Mouse (Mus musculus) spleen, postnatal 0 days (tissue): ENCODE results near the gene Myo10. TPM values are rescaled to one million over a fixed set of nuclear protein-coding genes. Genes with fewer than 3 reads are reported as not detected.

Source experiments
- polyA plus RNA-seq: library from polyadenylated mRNA; unstranded; fragments of >200 nt; fragmentation: Nextera tagmentation; extraction: Ambion mirVana; gene quantifications from 2 replicates; pipeline ENCODE4 v1.2.1, GENCODE M21; 2015

Myo10 gene
- polyA plus RNA-seq: 6.7 and 8.8 TPM in 2 replicates

DNA sequence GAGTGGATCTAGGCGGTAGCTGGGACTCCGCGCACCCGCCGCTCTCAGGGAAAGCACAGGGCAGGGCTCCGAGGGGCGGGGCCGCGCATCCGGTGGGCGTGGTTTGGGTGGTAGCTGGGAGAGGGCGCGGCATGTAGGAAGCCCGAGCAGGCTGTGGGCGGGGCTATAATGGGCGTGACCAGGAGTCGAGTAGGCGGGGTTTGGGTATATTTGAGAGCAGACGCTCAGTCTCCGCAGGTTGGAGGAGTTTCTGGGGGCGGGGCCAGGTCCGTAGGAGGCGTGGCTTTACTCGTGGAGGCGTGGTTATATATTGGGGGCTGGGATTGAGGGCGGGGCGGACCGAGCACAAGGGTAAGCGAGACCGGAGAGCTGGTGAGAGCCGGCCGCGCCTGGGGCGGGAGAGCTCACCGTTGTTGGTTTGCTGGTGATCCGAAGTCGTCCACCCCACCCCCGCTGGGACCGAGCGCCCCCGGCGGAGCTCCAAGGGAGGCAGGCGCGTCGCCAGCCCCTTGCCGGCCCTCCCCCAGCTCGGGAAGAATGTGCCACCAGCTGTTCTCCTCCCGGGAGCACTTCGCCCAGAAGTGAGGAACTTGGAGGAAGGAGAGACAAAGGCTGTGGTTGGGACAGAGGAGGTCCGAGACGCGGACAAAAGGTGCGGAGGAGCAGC, at the start of gene Myo10:
Myo10 (plus strand) TSS at position 326 of the 667 bp plus-strand sequence.

DNA sequence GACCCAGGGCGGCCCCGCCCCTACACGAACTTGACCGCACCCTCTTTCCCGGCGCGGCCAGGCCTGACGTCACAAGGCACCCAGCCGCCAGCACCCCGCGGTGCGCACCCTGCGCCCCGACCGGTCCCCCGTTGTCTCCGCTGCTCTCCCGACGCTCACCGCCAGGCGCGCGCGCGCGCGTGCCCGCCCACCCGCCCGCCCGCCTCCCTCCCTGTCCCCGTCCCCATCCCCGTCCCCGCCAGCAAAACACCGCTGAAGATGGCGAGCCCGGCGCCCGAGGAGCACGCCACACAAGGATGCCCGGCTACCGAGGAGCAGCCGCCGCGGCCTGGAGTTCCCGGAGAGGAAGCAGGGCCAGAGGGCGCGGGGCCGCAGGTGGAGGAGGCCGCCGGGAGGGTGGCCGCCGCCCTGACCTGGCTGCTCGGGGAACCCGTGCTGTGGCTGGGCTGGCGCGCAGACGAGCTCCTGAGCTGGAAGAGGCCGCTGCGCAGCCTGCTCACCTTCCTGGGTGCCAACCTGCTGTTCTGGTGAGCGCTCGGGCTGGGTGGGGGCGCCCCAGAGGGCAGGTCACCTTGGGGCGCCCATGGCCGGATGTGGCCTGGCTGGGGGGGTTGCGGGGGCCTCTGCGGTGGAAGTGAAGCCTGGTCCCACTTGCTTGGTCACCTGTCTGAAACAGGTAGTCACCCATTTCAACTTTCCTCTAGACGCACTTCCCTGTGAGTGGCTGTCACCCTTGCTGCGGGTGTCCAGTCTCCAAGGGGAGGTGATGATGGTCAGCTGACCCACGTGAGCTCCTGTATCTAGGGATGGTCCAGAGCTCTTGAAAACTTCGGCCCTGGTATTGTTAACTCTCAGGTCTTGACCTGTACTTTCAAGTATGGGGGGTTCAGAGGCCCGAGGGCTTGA, 221.0 kb downstream of the Myo10 start, which contains the start of gene Retreg1:
Retreg1 (plus strand) TSS at position 95 of the 906 bp plus-strand sequence.

Other genes starting within 250 kb of the Myo10 start
- gene Basp1, start 208.8 kb upstream of the Myo10 start, polyA plus RNA-seq: 10.5 and 14.8 TPM in 2 replicates
- 5.4 and 6.7 TPM in 2 replicates for gene Retreg1, start 220.7 kb downstream of the Myo10 start, polyA plus RNA-seq